Mouse (Mus musculus) embryonic fibroblast, embryonic 13.5 days (primary cell): ENCODE results near the gene Mtmr11.

Source experiments
- CTCF ChIP-seq: IDR thresholded peaks from 2 replicates; pipeline ENCODE4 v1.5.1; 2011; ENCODE audit warnings: mild to moderate bottlenecking, control low read depth, low read length, moderate library complexity, borderline replicate concordance; ENCODE audit not compliant: insufficient read depth
- POLR2A ChIP-seq: IDR thresholded peaks from 2 replicates; pipeline ENCODE4 v1.6.1; 2011; ENCODE audit warnings: low read depth, mild to moderate bottlenecking, control low read depth, low read length, moderate library complexity

GRCm38 (mm10) chr3:96135011-96135410 is 26.8 kb upstream of the Mtmr11 start:
- TF ChIP-seq CTCF: no peak
- no peak for TF ChIP-seq POLR2A
